Mouse (Mus musculus) adrenal gland, postnatal 10 days (tissue): ENCODE data around the gene Sucla2. TPM values are rescaled to one million over a fixed set of nuclear protein-coding genes. Genes with fewer than 3 reads are reported as not detected.
A peak's percentile ranks its signal among the peaks of the same experiment; 100 is the strongest.

Experiments
- DNase-seq: peaks from one replicate; pipeline ENCODE4 v3.0.0; 2021; ENCODE audit warnings: mixed read lengths
- long read RNA-seq, 2 experiments: library from polyadenylated mRNA; stranded (forward); transcript quantifications; one replicate each; pipeline ENCODE4 v2.0.0; 2021
- total RNA-seq, 2 experiments: library from RNA; stranded (reverse); gene quantifications; 2 replicates each; pipeline ENCODE4 v1.2.3; 2021

Sucla2 gene
- 1,000 to 10,000 TPM; 1,072 to 1,158 TPM for total RNA-seq
- long read RNA-seq, experiment 1, transcript Sucla2-203 (11 exons, 2,229 nt), result major isoform, 2,219 of 2,366 reads
- long read RNA-seq, experiment 1, partial matches to known transcripts, result 46 of 2,366 reads
- long read RNA-seq, experiment 1, other reads (novel, unspliced or antisense), result 95 of 2,366 reads
- long read RNA-seq, experiment 2, transcript Sucla2-203 (11 exons, 2,229 nt), result major isoform, 1,033 of 1,142 reads
- long read RNA-seq, experiment 2, partial matches to known transcripts, result 38 of 1,142 reads
- long read RNA-seq, experiment 2, other reads (novel, unspliced or antisense), result 70 of 1,142 reads

DNA sequence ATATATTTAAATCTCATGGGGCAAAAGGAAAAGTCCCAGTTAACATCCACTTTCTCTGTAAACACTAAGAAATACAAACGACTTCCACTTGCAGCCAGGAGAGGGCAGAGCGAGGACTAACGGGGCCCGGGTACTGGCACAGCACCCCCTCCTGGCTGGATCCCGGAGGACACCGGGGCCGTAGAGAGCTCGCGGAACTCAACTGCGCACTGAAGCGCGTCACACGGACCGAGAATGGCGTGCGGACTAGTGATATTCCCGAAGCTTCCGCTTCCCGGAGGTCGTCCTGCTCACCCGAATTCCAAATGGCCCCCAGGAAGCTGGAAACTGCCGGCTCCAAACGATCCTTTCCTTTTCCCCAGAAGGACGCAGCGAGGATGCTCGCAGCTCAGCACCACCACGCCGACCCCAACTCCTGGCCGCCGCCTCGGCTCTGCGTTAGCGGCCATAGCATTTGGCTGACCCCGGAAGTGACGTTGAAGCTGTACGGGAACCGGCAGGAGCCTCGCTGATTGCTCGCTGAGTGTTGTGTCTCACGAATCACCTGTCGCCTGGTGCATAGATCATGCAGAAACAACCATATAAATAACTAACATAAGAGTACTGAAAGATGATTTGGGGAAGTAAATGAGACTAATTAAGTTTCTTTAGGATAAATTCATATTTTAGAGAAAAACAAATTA, at the start of gene Sucla2:
Sucla2 (plus strand) TSS at position 554 of the 683 bp plus-strand sequence.
- peak; percentile 96 for DNase-seq

DNA sequence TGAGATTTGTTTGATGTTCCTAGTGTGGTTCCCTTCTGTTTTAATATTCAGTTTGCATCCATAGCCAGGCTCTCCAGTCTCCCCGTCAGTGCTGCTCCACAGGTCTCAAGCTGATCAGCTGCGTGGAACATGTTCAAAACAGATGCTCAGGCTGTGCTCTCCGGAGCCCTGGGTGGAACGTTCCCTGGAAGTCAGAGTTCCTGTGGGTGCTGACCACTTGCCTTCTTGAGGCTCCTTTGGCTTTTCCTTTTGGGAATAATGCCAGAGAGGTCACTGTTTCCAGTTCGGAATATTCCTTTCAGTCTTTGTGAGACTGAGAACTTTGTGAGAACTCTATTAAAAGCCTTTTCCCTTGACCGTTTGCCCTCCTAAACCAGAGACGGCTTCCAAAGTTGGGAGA, 49.6 kb upstream of the Sucla2 start:
- DNase-seq, result peak; percentile 27

DNA sequence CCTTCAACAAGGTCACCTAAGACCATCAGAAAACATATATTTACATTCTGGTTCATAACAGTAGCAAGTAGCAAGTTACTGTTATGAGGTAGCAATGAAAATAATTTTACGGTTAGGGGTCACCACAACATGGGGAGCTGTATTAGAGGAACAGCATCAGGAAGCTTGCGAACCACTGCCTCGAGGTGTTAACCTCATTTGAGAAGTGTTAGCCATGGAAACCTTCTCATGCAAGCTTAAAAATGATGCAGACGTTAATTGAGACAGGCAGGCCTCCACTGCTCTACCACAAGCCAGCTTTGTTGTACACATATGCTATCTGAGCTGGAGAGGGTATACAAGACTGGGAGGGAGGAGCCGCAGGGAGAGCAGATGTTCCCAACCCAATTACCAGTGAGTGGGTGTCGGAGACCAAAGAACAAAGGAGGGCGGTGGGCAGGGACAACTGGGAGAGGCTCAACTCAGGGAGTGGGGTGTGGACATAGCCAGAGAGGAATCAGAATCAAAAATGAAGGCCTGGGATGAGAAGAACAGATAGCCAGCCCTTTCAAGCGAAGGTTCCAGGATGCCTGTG, 48.7 kb upstream of the Sucla2 start:
- no peak for DNase-seq

DNA sequence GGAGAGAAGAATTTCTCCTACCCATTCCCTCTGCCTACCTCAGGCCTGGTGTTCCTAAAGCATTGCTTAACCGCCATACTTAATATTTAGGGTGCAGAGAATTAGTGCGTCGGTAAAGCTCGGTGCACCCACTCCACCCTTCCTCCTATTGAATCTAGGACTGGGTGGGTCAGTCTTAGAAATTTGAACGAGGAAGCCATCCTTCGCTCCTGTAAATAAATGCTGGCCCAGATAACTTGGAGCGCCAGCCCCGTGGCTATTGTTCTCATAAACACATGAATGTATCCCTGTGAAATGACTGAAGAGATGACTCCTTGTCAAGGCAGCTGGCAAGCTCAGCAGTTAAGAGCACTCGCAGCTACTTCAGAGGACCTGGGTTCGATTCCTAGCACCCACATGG, 48.0 kb upstream of the Sucla2 start:
- no peak for DNase-seq

DNA sequence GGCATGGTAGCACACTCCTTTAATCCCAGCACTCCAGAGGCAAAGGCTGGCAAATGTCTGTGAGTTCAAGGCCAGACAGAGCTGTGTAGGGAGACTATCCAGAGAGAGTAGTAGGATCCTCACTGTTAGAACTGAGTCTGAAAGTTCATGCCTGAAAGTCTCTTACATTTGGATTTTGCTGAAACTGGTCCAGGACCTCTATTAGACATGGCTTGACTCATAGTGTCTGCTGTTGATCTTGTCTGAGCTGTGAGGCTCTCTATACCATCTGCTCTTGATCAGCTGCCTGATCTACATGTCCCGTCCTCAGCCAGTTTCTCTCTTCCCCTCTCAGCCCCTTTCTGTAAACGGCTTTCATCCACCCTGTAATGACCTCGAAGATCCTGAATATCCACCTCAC, 46.8 kb upstream of the Sucla2 start:
- no peak for DNase-seq

DNA sequence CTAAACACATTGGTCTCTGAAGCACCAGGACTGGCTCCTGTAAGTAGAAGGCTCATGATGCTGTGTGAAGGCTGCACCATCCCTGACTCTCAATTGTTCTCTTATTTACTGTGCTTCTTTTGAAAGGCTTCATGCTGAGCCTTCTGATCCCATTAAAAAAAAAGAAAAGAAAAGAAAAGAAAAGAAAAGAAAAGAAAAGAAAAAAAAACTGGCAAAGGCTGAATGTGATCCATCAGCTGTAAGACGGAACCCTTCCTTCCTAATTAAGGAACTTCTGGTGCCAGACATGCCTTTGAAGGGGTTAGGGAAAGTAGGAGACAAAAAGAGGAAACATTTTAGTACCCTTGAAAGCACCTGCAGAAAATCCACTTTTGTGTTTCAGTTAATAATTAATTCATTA, 45.3 kb upstream of the Sucla2 start:
- DNase-seq, result no peak

DNA sequence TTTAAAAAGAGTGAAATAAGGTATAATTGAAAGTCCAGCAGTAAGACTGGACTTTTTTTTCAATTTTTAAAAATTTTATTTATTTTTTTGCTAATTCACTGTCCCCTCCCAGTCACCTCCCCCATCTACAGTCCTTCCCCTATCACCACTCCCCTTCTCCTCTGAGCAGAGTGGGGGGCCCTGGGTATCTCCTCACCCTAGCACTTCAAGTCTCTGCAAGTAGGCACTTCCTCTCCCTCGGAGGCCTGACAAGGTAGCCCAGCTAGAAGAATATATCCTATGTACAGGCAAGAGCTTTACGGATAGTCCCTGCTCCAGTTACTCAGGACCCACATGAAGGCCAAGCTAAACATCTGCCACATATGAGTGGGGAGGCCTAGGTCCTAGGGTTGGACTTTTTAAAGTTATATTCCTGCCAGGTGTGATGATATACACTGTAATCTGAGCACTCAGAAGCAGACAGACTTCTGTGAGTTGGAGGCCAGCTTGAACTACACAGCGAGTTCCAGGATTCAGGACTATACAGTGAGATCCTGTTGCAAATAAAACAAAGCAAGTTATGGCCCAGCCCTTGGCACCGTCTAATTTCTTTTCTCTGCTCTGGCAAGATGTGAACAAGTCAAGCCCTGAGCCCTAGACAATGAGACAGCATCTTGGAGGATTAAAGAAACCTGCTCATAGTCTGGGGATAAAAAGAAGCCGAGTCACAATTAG, 41.4 kb upstream of the Sucla2 start:
- no peak for DNase-seq

DNA sequence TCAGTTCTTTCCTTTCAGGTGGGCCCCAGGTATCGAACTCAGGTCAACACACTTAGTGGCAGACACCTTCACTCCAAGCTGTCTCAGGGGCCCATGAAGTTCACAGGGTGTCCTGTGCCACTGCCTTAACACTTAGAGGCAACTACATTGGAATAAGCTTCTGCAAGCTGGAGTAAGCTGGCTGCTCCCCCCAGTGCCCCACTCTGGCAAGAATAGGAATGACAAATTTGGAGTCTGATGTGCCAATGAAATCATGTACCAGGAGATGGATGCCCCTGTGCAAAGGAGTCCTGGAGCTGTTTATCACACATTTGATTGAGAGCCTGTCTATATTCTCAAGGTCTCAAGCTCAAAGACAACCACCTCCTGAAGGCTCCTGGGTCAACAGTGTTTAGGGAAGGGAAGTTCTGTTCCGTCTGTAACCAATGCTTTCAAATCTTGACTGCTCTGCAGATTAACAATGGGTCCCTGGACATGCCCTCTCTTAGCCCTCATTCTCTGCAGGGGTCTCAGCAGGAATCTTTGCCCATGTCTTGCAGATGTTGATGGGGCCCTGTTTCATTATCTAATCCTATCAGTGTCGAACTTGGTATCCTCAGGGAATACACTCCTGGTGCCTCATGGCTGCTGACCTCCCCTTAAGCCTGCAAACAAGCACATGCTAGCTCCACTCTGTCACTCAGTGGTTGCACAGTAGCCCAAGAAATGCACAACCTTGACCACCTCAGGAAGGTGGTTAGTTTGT, 40.6 kb upstream of the Sucla2 start:
- no peak for DNase-seq

DNA sequence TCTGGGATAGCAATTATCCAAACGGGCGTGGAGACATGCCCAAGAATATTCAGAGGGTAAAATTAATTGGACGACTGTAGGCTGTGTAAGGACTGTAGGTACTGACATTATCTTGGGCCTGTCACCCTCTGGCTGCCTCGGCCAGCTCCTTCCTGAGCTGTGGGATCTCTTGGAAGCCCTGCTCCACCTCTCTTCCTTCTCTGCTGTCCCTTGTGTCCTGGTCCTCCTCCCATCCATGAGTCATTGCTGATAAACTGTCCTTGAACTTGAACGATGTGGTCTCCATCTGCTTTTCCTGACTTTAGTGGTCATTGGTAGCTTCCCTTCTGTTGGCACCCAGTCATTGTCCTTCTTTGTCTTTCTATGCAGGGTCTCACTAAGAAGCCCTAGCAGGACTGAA, 38.5 kb upstream of the Sucla2 start:
- DNase-seq, result no peak

DNA sequence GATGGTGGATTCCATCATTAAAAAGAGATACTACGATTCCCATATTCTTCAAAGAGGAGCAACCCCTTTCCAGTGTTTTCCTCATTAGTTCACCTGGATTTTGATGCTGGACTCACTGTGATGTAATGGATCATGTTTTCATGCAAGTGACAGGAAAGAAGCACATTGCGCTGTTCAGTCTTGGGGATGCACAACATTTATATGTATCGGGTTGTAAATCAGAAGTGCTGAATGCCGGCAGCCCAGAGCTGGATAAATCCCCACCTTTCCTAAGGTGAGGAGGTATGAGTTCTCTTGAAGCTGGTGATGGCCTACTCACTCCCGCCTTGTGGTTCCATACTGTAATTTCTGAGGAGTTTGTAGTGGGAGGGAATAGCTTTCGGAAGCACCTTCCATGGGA, 31.8 kb upstream of the Sucla2 start:
- DNase-seq, result no peak

DNA sequence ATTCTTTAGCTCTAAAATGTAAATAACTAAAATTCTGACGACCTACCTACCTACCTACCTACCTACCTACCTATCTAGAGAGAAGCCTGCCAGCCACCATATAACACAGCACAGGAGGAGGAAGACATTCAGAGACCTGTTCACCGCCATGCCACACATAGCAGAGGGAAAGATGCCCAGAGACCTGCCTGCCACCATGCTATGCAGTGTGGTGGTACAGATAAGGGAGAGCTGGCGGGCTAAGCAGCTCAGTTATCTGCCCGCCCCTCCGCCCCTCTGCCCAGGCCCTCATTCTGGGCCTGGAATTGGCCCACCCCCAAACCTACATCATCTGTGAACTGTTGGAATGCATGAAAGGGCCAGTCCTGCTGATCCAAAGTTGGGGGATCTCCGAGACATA, 31.0 kb upstream of the Sucla2 start:
- DNase-seq, result no peak

DNA sequence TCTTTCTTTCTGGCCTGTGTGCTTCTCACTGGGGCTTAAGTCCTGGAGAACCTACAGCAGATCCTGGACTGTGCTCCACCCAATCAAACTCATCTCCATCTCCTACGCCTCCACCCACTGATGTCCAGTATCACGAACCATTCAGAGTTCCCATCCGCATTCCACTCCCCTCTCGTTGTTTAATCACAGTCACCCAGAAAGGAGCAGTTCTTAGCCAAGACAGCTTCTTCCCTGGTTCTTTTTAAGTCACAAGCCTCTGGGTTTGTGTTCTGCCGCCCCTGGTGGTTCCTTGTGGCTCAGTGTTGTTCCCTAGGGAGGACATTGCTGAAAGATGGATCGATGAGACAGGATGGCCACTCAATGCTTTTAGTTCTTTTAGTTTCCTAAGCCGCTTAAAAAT, 29.4 kb upstream of the Sucla2 start:
- no peak for DNase-seq

DNA sequence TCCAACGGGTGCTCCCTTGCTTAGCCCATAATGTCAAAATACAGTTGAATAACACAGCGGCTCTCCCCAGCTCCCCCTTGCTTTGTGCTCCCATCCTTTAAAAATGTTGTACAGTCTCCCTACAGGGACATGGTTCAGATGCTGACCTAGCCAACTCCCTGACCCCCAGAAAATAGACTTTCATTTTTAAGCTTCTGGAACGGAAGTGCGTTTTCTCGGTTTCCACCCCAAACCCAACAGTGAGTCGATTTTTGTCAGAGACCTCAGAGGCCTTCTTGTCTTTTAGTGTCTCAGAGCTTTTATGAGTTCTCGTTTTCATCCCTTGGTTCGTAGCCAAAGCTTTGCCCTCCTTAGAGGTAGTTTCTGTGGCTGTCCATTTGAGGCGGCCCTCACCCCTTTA, 23.8 kb upstream of the Sucla2 start:
- no peak for DNase-seq

DNA sequence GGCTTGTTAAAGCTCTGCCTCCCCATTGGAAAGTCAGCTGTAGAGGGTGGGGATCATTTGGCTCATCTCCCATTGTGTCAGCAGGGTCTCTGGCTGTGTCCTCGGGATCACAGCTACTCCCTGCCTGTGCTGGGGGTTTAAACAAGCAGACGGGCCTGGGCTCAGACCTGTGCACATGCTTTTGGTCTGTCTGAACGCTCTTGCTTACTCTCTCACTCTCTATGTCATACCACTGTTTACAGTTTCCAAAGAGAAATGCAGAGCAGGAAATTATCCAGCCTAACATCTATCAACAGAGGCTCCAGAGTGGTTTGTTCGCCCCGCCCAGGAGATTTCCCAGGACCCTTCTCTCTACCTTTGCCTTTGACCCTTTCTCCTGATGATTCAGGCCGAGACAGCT, 23.4 kb upstream of the Sucla2 start:
- DNase-seq, result no peak

DNA sequence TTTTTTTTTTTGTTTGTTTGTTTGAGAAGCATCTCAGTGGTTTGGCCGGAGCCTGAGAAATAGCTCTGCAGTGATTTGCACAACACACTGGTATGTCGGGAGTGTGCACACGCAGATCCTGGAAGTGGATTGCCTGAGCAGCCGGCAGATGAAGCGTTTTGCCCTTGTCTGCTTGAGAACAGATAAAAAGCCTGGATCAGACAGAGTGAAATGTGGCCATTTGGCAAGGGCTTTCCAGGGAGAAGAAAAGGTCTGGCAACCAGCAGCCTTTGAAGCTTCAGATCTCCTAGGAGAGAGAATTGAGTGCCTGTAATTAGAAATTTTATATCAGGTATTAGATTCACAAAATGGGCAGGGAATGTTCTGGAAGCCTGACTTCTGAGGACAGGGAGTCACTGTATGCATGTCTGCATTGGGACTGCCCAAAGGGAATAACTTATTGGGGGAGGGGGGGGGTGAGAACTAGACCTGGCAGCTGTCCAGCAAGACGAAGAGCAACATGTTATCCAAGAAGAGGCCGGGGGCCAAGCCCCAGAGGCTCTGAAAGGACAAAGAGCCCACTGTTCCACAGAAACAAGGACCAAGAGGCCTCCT, 22.4 kb upstream of the Sucla2 start:
- DNase-seq, result peak; percentile 47

DNA sequence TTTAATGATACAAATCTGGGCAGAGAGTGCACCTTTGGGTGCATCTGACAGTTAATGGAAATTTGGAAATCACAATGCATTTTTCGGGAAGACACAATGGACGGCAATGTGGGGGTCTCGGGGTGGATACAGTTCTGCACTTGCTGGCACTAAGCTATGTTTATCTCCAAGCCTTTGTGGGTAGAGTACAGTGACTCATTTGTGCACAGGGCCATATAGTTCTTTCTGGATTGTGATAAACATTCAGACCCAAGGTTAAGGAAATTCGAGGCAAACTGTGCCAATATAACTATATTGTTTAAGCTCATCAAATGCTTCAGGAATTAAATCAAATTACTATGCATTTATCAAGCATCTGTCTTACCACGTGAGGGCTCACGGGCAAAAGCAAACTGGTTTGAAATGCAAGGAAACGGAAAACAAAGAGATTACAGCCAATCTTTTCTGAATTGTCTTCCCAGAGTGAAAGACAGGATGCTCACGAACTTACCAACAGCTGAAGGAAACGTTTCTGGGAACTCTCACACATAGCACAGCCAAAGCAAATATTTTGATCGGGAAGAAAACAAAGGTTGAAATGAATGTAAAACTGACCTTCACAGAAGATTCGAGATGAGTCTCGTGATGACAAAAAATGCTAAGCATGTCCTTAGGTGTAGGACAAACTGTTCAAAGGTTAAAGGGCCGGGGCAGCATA, 21.7 kb upstream of the Sucla2 start:
- DNase-seq, result no peak

DNA sequence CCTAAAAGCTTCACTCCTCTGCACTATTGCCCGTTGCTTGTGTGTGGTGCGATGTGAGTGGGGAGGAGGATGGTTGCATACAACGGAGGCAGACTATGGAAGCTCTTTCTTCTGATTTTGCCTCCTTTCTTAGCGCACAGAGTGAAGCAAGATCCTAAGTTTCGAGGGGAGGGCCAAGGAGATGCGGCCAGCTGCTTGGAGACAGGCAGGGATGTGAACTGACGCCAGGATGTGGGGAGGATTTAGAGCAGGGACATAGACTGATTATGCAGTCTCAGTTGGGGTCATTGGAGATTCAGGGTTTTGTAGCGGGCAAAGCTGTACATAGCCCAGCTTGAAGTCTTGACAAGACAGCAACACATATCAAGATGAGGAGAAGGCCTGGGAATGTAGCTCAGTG, 18.8 kb upstream of the Sucla2 start:
- DNase-seq, result no peak

DNA sequence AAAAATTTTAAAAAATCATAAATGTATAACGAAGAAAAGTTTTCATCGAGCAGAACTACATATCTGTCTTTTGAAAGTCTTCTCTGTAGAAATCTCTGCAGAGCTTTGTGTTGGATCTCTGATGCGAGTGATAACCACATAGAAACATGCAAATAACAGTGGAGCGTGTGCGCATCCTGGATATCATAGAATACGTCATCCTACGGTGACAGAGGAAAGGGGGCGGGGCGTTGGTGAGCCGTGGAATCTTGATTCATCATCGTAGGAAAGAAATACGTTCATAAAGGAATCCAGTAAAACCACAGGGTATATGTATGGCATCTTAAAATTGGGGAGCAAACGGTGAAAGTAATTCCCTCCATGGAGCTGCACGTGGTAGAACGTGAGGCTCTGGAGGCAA, 17.9 kb upstream of the Sucla2 start:
- no peak for DNase-seq

DNA sequence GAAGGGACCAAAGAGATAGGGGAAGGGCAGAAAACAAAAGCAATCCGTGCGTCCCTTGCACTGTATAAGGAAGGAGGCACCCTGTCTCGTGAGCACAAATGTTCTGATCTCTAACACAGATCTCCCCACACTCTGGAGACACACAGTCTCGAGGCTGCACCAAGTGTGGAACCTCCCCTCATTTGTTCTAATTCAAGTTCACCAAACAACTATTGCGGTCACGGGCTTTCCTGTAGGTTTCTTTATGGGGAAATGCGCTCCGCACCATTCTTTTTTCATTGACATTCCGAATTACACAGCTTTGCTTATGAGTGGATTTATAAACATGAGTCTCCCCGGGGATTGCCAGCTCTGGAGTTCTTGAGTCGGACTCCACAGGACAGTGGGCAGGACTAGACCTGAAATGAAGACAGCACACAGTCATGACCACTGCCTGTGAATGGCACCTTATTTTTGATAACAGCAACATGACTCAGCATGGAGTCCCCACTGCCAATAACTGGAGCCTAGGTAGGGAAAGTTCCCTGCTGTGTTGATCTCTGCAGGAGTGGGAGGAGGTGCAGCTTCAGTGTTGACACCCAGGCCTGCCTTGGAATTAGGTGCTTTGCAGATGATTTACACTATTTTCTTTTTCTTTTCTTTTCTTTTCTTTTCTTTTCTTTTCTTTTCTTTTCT, 17.3 kb upstream of the Sucla2 start:
- DNase-seq, result no peak

DNA sequence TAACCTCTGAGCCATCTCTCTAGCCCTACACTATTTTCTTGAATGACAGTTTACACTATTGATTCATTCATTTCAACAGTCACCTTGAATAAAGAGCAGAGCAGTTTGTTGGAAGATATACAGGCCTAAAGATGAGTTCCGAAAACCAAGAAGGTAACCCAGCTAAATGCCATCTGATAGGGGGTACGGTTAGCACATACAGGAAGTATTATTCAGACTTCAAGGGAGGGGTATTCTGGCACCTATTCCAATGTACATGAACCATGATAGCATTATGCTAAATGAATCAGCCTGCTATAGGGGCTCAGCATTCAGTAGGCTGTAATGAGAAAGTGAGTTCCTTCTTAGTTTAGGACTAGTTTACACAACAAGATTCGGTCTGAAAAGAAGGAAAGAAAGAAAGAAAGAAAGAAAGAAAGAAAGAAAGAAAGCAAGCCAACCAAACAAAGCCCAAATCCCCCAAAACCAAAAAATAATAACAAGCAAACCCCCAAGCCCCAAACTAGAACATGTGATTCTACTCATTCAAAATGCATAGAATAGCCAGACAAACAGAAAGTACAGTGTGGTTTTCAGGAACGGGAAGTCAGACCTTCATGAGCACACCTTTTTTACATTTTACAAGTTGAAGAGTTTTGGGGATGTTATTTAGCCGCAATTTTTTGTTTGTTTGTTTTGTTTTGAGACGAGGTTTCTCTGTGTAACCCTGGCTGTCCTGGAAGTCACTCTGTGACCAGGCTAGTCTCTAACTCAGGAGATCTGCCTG, 16.3 kb upstream of the Sucla2 start:
- DNase-seq, result no peak
